Mouse (Mus musculus) ES-E14 (cell line): Measurements from ENCODE around the gene Zfp568. TPM values are rescaled to one million over a fixed set of nuclear protein-coding genes. Genes with fewer than 3 reads are reported as not detected.
A peak's percentile ranks its signal among the peaks of the same experiment; 100 is the strongest.
"Not testable (repeated sequence)": the region's sequence is repeated elsewhere in the genome, so short reads cannot be mapped to it uniquely, and the experiment has no call there.

Experiments used
- DNase-seq: peaks from one replicate; pipeline ENCODE4 v3.0.0-alpha.2; 2013; ENCODE audit warnings: low read depth, low spot score
- H3K27ac ChIP-seq: 2 replicates; pipeline ENCODE4 v1.5.1; 2012; ENCODE audit warnings: low read depth, mild to moderate bottlenecking, low read length, moderate library complexity, mixed read lengths; ENCODE audit not compliant: poor library complexity, insufficient read depth, severe bottlenecking
- H3K36me3 ChIP-seq: 2 replicates; pipeline ENCODE4 v1.6.1; 2012; ENCODE audit warnings: mild to moderate bottlenecking, low read length, moderate library complexity, mixed read lengths; ENCODE audit not compliant: control insufficient read depth, poor library complexity, insufficient read depth, severe bottlenecking
- H3K4me1 ChIP-seq, 2 experiments: fragments of 150-350 bp in 1 of 2; sonication (generic) in 1 of 2; 2 replicates each; pipeline ENCODE4 v1.6.1; 2012; ENCODE audit warnings: low read length in 2 of 2, mild to moderate bottlenecking in 1 of 2, mixed read lengths in 1 of 2; ENCODE audit not compliant: control insufficient read depth in 2 of 2, insufficient read depth in 2 of 2, poor library complexity in 1 of 2
- H3K4me3 ChIP-seq, 2 experiments: fragments of 150-350 bp in 1 of 2; sonication (generic) in 1 of 2; 2 replicates each; pipeline ENCODE4 v1.5.1; 2012; ENCODE audit warnings: low read length in 2 of 2, low read depth in 1 of 2, mild to moderate bottlenecking in 1 of 2, mixed read lengths in 1 of 2; ENCODE audit not compliant: insufficient read depth in 1 of 2, poor library complexity in 1 of 2, severe bottlenecking in 1 of 2
- H3K9ac ChIP-seq: 2 replicates; pipeline ENCODE4 v1.6.1; 2012; ENCODE audit warnings: low read depth, mild to moderate bottlenecking, low read length, mixed read lengths; ENCODE audit not compliant: poor library complexity, insufficient read depth, severe bottlenecking
- H3K9me3 ChIP-seq: fragments of 150-350 bp; sonication (generic); 2 replicates; pipeline ENCODE4 v1.6.1; 2012; ENCODE audit warnings: low read depth, mild to moderate bottlenecking, low read length; ENCODE audit not compliant: control insufficient read depth, insufficient read depth
- CHD2 ChIP-seq: IDR thresholded peaks from 2 replicates; pipeline ENCODE4 v1.6.1; 2014; ENCODE audit warnings: mild to moderate bottlenecking, low read depth, low read length, inconsistent platforms
- HCFC1 ChIP-seq: IDR thresholded peaks from 2 replicates; pipeline ENCODE4 v1.6.1; 2012; ENCODE audit warnings: low read length, inconsistent platforms, borderline replicate concordance; ENCODE audit not compliant: insufficient read depth
- MAFK ChIP-seq: IDR thresholded peaks from 2 replicates; pipeline ENCODE4 v1.6.1; 2014; ENCODE audit warnings: mild to moderate bottlenecking, low read depth, low read length, inconsistent platforms; ENCODE audit not compliant: insufficient read depth
- ZC3H11A ChIP-seq: IDR thresholded peaks from 2 replicates; pipeline ENCODE4 v1.6.1; 2012; ENCODE audit warnings: low read depth, mild to moderate bottlenecking, inconsistent platforms, low read length, borderline replicate concordance
- ZNF384 ChIP-seq: IDR thresholded peaks from 2 replicates; pipeline ENCODE4 v1.6.1; 2012; ENCODE audit warnings: low read depth, low read length, inconsistent platforms
- in situ Hi-C, 2 experiments: fragments of 600-800 bp; cut with MboI; formaldehyde crosslinking; loops; one replicate each; pipeline ENCODE4 v1.15.1; 2025; ENCODE audit warnings: low sequenced_read_pairs in 2 of 2, inconsistent platforms in 1 of 2; ENCODE audit not compliant: unreplicated experiment in 2 of 2
- total RNA-seq: library from RNA; depleted of rRNA; stranded (reverse); fragments of 300-350 nt; gene quantifications from 2 replicates; pipeline ENCODE4 v1.2.3, GENCODE M21; 2012

The Zfp568 gene
- total RNA-seq, 1 experiment = 126 TPM

DNA sequence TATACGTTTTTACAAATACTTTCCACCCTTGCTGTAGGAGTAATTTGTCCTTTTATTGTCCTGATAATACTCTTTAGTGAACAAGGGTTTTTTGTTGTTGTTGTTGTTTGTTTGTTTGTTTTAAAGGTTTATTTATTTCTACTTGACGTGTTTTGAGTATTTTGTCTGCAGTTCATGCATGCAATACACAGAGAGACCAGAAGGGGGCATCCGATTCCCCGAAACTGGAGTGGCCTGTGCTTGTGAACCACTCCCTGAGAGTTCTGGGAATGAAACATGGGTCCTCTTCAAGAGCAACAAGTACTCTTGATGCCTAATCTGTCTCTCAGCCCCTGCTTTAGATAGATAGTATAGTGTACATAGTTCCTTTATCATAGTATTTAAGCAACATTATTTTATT lies 29.0 kb upstream of the Zfp568 start:
- peak; percentile 76 for DNase-seq
- Histone ChIP-seq H3K36me3 (no peaks in the 10 kb centered on the region), H3K27ac (no peak overlapping the region), H3K9me3 (no peaks in the 10 kb centered on the region), H3K9ac (no peak overlapping the region), H3K4me1 (peaks cover 0 to 2% of the 10 kb centered on the region in 2 experiments; a peak in 1 of 4 replicates), H3K4me3 (peak overlapping the region; percentile 74 to 81; a peak in 3 of 4 replicates)
- in situ Hi-C loops = no loop called here
- no peak for TF ChIP-seq ZNF384
- peak; percentile 44; the same call in 1 of the 2 replicates for TF ChIP-seq ZC3H11A
- no peak for TF ChIP-seq MAFK
- no peak for TF ChIP-seq CHD2
- no peak for TF ChIP-seq HCFC1

DNA sequence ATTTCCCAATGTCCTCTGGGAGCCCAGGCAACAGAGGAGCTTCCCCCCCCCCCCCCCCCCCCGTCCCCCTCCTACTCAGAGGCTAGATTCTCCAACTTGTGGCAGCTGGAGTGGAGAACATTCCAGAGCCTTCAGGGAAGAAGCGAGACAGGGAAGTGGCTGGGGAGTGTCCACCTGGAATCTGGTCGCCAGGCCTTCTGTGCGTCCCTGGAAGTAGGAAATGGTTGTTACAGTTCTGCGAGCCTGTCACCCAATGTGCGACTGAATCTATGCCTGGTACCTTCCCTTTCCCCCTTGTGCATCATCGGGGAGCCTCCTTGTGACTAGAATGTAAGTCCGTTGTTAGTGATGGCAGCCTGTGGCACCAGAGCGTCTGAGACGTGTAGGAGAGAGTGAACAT lies 27.5 kb upstream of the Zfp568 start:
- H3K9me3 ChIP-seq = no peaks in the 10 kb centered on the region
- TF ChIP-seq ZC3H11A (no peak), HCFC1 (no peak), MAFK (no peak), CHD2 (no peak), ZNF384 (no peak)
- in situ Hi-C loops = no loop called here
- H3K4me3 ChIP-seq = 0 out of 4 replicates have a peak overlapping the region, but pooled peaks of 1 of the 2 experiments have one; percentile 13
- H3K9ac ChIP-seq = no peak overlapping the region
- H3K4me1 ChIP-seq = peaks cover 0 to 2% of the 10 kb centered on the region in 2 experiments; a peak in 1 of 4 replicates
- H3K27ac ChIP-seq = no peak overlapping the region
- no peaks in the 10 kb centered on the region for H3K36me3 ChIP-seq
- DNase-seq = no peak

DNA sequence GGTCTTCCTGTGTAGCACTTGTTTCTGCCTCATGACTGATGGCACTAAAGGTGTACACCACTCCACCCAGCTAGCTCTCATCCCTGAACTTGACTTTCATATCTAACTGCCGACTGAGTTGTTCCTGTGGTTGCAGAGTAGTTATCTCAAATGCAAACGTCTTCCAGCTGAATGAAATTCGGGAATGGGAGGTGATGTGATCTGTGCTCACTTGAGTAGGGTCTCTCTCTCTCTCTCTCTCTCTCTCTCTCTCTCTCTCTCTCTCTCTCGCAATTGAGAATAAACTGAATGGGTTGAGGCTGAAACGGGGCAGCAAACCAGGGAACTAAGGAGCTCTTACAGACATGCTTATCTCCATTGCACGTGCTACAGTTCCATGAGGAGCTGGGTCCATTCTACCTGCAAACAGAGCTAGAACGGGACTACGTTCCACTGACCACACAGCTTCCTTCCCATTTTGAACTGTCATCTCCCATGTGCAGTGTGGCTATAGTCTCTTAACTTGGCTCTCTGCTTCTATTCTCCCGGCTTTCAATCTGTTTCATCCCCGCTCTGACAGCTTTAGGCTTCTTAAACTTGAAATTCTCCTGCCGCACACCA lies 25.5 kb upstream of the Zfp568 start:
- no peak overlapping the region for H3K9ac ChIP-seq

DNA sequence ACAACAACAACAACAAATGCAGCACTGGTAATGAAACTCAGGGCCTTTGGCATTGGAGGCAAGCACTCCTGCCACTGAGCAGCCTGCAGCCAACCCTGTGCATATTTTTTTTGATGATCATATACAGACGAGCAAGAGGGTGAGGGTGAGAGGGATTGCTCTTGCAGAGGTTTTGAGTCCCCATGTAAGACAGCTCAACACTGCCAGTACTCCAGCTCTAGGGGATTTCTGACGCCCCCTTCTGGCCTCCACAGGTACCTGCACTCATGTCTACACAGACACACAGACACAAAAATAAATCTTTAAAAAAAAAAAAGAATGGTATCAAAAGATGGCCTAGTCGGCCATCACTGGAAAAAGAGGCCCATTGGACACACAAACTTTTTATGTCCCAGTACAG lies 24.8 kb upstream of the Zfp568 start:
- DNase-seq = no peak
- Histone ChIP-seq H3K9ac (no peak overlapping the region), H3K27ac (no peak overlapping the region), H3K4me3 (no peak overlapping the region), H3K4me1 (peaks cover 0 to 2% of the 10 kb centered on the region in 2 experiments; a peak in 1 of 4 replicates), H3K36me3 (no peaks in the 10 kb centered on the region), H3K9me3 (no peaks in the 10 kb centered on the region)
- in situ Hi-C loops = no loop called here
- TF ChIP-seq ZC3H11A (0 out of 2 replicates have a peak, but pooled peaks have one; percentile 10), ZNF384 (0 out of 2 replicates have a peak, but pooled peaks have one; percentile 19), CHD2 (no peak)

More for the DNA sequence above, 25.5 kb upstream of the Zfp568 start:
- DNase-seq = no peak
- no peaks in the 10 kb centered on the region for H3K36me3 ChIP-seq
- in situ Hi-C loops = no loop called here
- no peaks in the 10 kb centered on the region for H3K9me3 ChIP-seq
- H3K4me3 ChIP-seq = no peak overlapping the region
- TF ChIP-seq ZC3H11A = no peak
- no peak for TF ChIP-seq ZNF384
- no peak for TF ChIP-seq MAFK
- no peak for TF ChIP-seq HCFC1
- no peak for TF ChIP-seq CHD2
- peaks cover 0 to 2% of the 10 kb centered on the region in 2 experiments; a peak in 1 of 4 replicates for H3K4me1 ChIP-seq
- no peak overlapping the region for H3K27ac ChIP-seq

DNA sequence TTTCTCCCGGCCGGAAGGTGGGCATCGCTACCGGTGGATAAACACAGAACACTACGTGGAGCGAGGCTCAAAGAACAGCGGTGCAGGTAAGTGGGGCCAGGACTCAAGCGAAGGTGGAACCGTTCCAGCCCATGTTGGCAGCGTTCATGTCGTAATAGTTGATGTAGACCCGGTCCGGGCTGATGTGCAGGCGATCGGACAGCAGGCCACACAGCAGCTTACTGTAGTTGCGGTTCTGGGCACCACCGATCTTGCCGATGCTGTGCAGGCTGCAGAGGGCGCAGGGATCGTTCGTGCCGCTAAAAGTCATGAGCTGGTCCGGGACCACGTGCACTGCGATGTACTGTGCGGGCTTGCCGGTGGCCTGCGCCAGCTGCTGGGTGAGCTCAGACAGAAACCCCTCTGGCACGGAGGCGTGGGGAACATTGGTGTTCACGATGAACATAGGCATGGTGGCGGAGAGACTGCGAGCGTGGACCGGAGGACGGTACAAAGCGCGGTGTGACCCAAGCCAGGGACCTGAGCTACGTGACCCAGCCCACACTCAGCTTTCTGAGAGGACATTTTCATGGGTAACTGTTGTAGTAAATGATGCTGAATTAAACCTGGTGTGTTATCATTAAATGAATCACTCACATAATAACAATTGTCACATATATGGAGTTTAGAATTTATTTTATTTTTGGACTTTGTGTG lies 18.5 kb upstream of the Zfp568 start:
- DNase-seq, H3K9me3 ChIP-seq, H3K36me3 ChIP-seq, H3K27ac ChIP-seq, in situ Hi-C loops, H3K4me1 ChIP-seq: not testable (repeated sequence)
- peak overlapping the region; percentile 51 for H3K9ac ChIP-seq
- peak overlapping the region in 1 of 2 experiments; percentile 34; a peak in 2 of 4 replicates for H3K4me3 ChIP-seq
